Mouse (Mus musculus) lung, postnatal 0 days (tissue): Measurements from ENCODE around the gene Gm49361. TPM values are rescaled to one million over a fixed set of nuclear protein-coding genes. Genes with fewer than 3 reads are reported as not detected.

ENCODE experiments used
- ATAC-seq: fragments of 200-750 bp; cut with Nextera tagmentation; 2 replicates; pipeline ENCODE4 v1.8.0; 2017; ENCODE audit warnings: moderate library complexity
- DNase-seq: peaks from one replicate; pipeline ENCODE4 v3.0.0-alpha.2; 2016; ENCODE audit warnings: low spot score
- H3K27ac ChIP-seq: fragments of 300-500 bp; sonication (generic); 2 replicates; pipeline ENCODE4 v1.5.1; 2014; ENCODE audit warnings: antibody characterized with exemption, mild to moderate bottlenecking, low read length, mixed read lengths
- H3K27me3 ChIP-seq: fragments of 300-500 bp; sonication (generic); replicated peaks from 2 replicates; pipeline ENCODE4 v1.6.1; 2014; ENCODE audit warnings: low read length, mixed read lengths; ENCODE audit not compliant: insufficient read depth
- H3K36me3 ChIP-seq: fragments of 300-500 bp; sonication (generic); 2 replicates; pipeline ENCODE4 v1.6.1; 2014; ENCODE audit warnings: low read length, mixed read lengths; ENCODE audit not compliant: insufficient read depth
- H3K4me1 ChIP-seq: fragments of 300-500 bp; sonication (generic); 2 replicates; pipeline ENCODE4 v1.6.1; 2014; ENCODE audit warnings: antibody characterized with exemption, low read depth, low read length, mixed read lengths; ENCODE audit not compliant: insufficient read depth
- H3K4me2 ChIP-seq: fragments of 300-500 bp; sonication (generic); replicated peaks from 2 replicates; pipeline ENCODE4 v1.6.1; 2014; ENCODE audit warnings: low read depth, mild to moderate bottlenecking, low read length, moderate library complexity, mixed read lengths
- H3K4me3 ChIP-seq: fragments of 300-500 bp; sonication (generic); 2 replicates; pipeline ENCODE4 v1.5.1; 2014; ENCODE audit warnings: low read depth, low read length
- H3K9ac ChIP-seq: fragments of 300-500 bp; sonication (generic); replicated peaks from 2 replicates; pipeline ENCODE4 v1.6.1; 2014; ENCODE audit warnings: low read depth, mild to moderate bottlenecking
- H3K9me3 ChIP-seq: fragments of 300-500 bp; sonication (generic); 2 replicates; pipeline ENCODE4 v1.6.1; 2016; ENCODE audit warnings: low read length, mixed read lengths
- CTCF ChIP-seq: IDR thresholded peaks from 2 replicates; pipeline ENCODE4 v1.5.1; 2016; ENCODE audit warnings: antibody characterized with exemption, mild to moderate bottlenecking
- EP300 ChIP-seq: IDR thresholded peaks from 2 replicates; pipeline ENCODE4 v1.6.1; 2016; ENCODE audit warnings: antibody characterized with exemption, mild to moderate bottlenecking, control low read depth
- WGBS: fragments of 180-500 bp; shearing (Covaris S2); extraction: QIAGEN DNeasy Blood & Tissue Kit; methylation state at CpG from one replicate; pipeline ENCODE4 v1.1.7; 2014; 5-methylcytosine and 5-hydroxymethylcytosine counted together
- polyA plus RNA-seq: library from polyadenylated mRNA; unstranded; fragments of >200 nt; fragmentation: Nextera tagmentation; extraction: Ambion mirVana; gene quantifications from 2 replicates; pipeline ENCODE4 v1.2.1, GENCODE M21; 2015

The Gm49361 gene
- polyA plus RNA-seq, 1 experiment from 2014 or later: not detected

DNA sequence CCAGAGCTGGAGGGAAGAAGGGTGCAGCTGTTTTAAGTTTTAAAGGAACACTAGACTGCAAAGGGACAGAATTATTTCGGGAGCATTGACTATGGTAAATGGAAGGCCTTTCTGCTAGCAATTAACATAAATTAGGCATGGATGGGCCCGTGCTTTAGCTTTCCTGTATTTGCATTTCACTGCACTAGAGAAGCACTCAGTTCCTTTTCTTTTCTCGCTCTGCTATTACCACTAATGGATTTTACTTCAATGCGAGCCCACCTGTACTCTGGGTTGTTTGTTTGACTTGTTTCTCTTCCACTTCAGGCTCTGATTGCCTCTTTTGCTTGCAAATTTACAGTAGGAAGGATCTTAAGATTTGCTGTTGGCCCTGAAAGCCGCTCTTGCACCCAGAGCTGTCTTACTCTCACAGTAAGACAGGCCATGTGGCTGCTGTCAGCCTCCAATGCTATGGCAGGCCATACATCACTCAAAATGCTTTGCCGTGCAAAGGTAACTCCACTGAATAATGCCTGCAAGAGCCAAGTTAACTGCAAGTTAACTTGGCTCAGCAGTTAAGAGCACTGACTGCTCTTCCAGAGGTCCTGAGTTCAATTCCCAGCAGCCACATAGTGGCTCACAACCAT, 13.1 kb downstream of the Gm49361 start:
- no peak for ATAC-seq
- H3K4me2 ChIP-seq: no peak overlapping the region

DNA sequence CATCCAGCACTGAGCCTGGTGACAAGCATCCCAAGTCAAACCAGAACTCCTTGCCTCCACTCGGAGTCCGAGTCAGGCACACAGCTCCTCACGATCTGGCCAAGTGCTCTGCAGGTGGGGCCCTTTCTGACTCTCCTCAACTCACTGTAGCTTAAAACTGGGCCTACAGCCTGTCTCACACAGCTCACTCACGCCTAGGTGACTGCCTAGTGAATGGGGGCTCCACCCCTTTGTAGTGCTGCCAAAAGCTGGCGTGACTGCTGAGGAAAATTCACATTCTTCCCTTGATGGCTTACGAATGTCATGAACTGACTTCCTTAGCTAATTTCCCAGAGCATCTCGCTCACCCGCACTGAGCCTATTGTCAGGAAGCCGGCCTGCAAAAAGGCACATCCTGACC, 15.4 kb downstream of the Gm49361 start:
- ATAC-seq (peak; percentile 83), DNase-seq (peak; percentile 79)
- Histone ChIP-seq H3K4me1 (peaks cover 23% of the 10 kb centered on the region), H3K27ac (peak overlapping the region; percentile 66; the same call in 1 of the 2 replicates), H3K9me3 (no peaks in the 10 kb centered on the region), H3K27me3 (no peaks in the 10 kb centered on the region), H3K36me3 (no peaks in the 10 kb centered on the region), H3K4me3 (no peak overlapping the region), H3K9ac (no peak overlapping the region), H3K4me2 (no peak overlapping the region)
- TF ChIP-seq CTCF (no peak), EP300 (no peak)
- WGBS: 11% methylated on average over 9 of the region's 9 CpGs

More for the DNA sequence above, 13.1 kb downstream of the Gm49361 start:
- Histone ChIP-seq H3K36me3 (no peaks in the 10 kb centered on the region), H3K27me3 (no peaks in the 10 kb centered on the region), H3K9me3 (no peaks in the 10 kb centered on the region), H3K4me3 (no peak overlapping the region), H3K27ac (no peak overlapping the region), H3K4me1 (peaks cover 29% of the 10 kb centered on the region), H3K9ac (no peak overlapping the region)
- no peak for DNase-seq
- TF ChIP-seq CTCF (no peak), EP300 (no peak)
- 68% methylated on average over 6 of the region's 6 CpGs for WGBS

DNA sequence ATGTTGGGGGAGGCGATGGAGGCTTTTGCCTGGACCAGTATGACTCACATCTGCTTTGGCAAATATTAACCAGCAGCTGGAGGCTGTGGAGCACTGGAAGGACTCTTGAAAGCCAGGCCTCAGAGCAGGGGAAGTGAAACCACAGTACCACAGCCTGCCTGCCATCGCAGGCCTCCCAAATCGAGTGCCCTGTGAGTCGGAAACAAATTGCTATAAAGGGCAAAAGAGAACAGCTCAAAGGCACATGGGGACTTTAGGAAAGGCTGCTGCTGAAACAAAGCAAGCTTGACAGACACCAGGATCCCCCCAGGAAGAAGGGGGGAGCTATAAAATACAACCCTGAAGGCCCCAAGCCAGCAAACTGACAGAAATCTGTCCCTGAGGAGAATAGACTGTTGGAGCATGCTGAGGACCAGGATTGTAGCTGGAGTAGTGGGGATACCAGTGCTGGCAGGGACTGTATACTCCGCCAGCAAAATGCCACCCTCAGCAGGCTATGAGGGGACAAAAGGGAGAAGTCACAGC, 15.9 kb downstream of the Gm49361 start:
- TF ChIP-seq CTCF (no peak), EP300 (no peak)
- ATAC-seq (peak; percentile 83), DNase-seq (peak; percentile 76)
- H3K4me2 ChIP-seq: no peak overlapping the region
- H3K9ac ChIP-seq: no peak overlapping the region
- WGBS: 26% methylated on average over 5 of the region's 5 CpGs
- H3K27ac ChIP-seq: peak overlapping the region; percentile 66
- no peaks in the 10 kb centered on the region for H3K36me3 ChIP-seq
- peaks cover 22% of the 10 kb centered on the region for H3K4me1 ChIP-seq
- H3K9me3 ChIP-seq: no peaks in the 10 kb centered on the region
- no peaks in the 10 kb centered on the region for H3K27me3 ChIP-seq
- H3K4me3 ChIP-seq: no peak overlapping the region

DNA sequence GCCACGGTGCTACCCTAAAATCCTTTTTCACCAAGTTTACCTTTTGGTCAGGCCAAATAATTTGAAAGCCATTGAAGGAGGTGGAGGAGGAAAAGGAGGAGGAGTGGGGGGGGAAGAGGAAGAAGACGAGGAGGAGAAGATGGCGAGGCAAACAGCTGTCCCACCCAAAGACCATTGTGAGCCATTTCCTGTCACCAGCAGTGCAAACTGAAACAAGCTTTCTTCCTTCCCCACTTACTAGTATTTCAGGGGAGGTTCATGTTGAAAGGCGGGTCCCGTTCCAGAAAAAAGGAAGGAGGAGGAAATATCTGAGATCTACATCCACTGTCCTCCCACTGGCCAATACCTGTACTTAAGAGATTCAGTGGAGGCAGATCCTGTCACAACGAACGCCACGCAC, 16.5 kb downstream of the Gm49361 start:
- Histone ChIP-seq H3K4me1 (peaks cover 17% of the 10 kb centered on the region), H3K9ac (no peak overlapping the region), H3K27ac (peak overlapping the region; percentile 66; the same call in 1 of the 2 replicates), H3K36me3 (no peaks in the 10 kb centered on the region), H3K27me3 (no peaks in the 10 kb centered on the region), H3K9me3 (no peaks in the 10 kb centered on the region), H3K4me2 (no peak overlapping the region), H3K4me3 (no peak overlapping the region)
- ATAC-seq (peak; percentile 8; the same call in 1 of the 2 replicates), DNase-seq (peak; percentile 25)
- TF ChIP-seq CTCF (no peak), EP300 (no peak)
- WGBS: 46% methylated on average over 8 of the region's 8 CpGs

DNA sequence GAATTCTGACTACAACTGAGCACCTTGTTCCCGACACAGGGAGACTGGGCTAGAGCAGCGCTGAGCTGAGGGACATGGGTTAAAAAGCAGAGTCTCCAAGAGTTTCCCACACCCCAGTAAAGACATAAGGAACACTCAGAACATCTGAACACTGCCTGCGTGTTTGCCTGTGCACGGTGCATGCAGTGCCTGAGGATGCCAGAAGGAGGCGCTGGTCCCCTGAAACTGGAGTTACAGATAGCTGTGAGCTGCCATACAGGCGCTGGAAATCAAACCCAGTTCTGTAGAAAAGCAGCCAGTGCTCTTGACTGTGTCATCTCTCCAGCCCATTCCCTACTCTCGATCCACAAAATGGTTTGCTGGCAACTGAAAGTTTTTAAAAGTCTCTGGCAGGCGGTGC, 19.7 kb downstream of the Gm49361 start:
- DNase-seq: no peak
- no peaks in the 10 kb centered on the region for H3K36me3 ChIP-seq
- TF ChIP-seq CTCF (peak; percentile 55), EP300 (no peak)
- no peak overlapping the region for H3K4me3 ChIP-seq
- 81% methylated on average over 8 of the region's 8 CpGs for WGBS
- H3K4me1 ChIP-seq: peaks cover 14% of the 10 kb centered on the region
- H3K4me2 ChIP-seq: no peak overlapping the region
- H3K27me3 ChIP-seq: no peaks in the 10 kb centered on the region
- no peak for ATAC-seq
- no peaks in the 10 kb centered on the region for H3K9me3 ChIP-seq
- H3K9ac ChIP-seq: no peak overlapping the region
- H3K27ac ChIP-seq: no peak overlapping the region

DNA sequence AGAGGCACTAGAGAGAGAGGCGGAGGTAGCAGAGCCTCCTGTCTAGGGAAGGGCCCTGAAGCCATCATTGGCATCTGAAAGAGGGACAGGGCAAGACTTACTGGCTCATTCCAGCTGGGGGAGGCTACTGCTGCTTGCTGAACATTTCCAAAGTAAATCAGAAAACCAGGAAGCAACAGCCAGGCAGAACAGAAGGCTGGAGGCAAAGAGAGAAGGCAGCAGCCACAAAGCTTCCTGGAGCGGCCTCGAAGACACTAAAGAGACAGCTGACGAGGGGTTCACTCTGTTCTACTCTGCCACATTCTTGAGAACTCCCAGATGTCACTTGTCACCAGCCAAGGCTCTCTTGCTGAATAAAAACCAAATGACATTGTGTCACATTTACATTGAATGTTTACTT, 21.4 kb downstream of the Gm49361 start:
- no peak overlapping the region for H3K9ac ChIP-seq
- WGBS: 50% methylated on average over 4 of the region's 4 CpGs
- H3K27ac ChIP-seq: no peak overlapping the region; the same call in 1 of the 2 replicates
- DNase-seq (peak; percentile 72), ATAC-seq (peak; percentile 78)
- TF ChIP-seq EP300 (no peak), CTCF (no peak)
- H3K4me3 ChIP-seq: no peak overlapping the region
- no peaks in the 10 kb centered on the region for H3K36me3 ChIP-seq
- H3K4me1 ChIP-seq: no peaks in the 10 kb centered on the region
- no peaks in the 10 kb centered on the region for H3K27me3 ChIP-seq
- no peaks in the 10 kb centered on the region for H3K9me3 ChIP-seq
- H3K4me2 ChIP-seq: no peak overlapping the region
